Mouse (Mus musculus) cerebellum, adult 2 months (tissue): Measurements from ENCODE around the gene Srrd.
A peak's percentile ranks its signal among the peaks of the same experiment; 100 is the strongest.

ENCODE experiments used
- CTCF ChIP-seq: fragments of 200-500 bp; IDR thresholded peaks from 2 replicates; pipeline ENCODE4 v1.5.1; 2011; ENCODE audit warnings: low read depth, mild to moderate bottlenecking, control low read depth, low read length, moderate library complexity, borderline replicate concordance; ENCODE audit not compliant: insufficient read depth
- POLR2A ChIP-seq: fragments of 200-500 bp; IDR thresholded peaks from 2 replicates; pipeline ENCODE4 v1.6.1; 2011; ENCODE audit warnings: low read length, control low read depth, borderline replicate concordance; ENCODE audit not compliant: insufficient read depth

DNA sequence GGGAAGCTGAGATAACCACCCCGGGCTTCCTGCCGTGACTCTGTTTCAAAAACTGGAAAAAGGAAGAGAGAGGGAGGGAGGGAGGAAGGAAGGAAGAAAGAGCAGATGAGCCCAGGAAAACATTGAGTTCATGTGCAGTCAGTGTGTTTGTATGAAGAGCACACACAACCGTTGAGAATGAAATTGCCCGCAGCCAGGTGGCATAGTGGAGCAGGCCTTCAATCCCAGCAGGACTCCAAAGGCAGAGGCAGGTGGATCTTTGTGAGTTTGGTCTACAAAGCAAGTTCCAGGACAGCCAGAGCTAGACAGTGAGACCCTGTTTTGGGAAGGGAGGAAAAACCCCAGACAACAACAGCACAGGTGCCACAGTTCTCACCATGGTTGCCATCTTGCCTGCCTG, 24.5 kb upstream of the Srrd start:
- TF ChIP-seq POLR2A: no peak
- TF ChIP-seq CTCF: 0 out of 2 replicates have a peak, but pooled peaks have one; percentile 20
